Mouse (Mus musculus) monocyte, adult 5-6 weeks (primary cell): ENCODE data around the gene Psmd4. TPM values are rescaled to one million over a fixed set of nuclear protein-coding genes. Genes with fewer than 3 reads are reported as not detected.

Source experiments
- ATAC-seq: fragments of 153-309, 156-312 bp; replicated peaks from 2 replicates; pipeline ENCODE4 v1.8.0; 2017; ENCODE audit warnings: mild to moderate bottlenecking; ENCODE audit not compliant: low TSS enrichment, insufficient number of reproducible peaks, severe bottlenecking, poor library complexity, low FRiP score
- total RNA-seq: library from RNA; stranded (forward); fragments of 200-1000, 200-491, 200-594 nt; gene quantifications from 3 replicates; pipeline ENCODE4 v1.2.3, GENCODE M21; 2017

Gene Psmd4
- total RNA-seq, 1 experiment from 2014 or later, result 282 TPM

- no peak for ATAC-seq
These were observed 54.8 kb downstream of the Psmd4 start for GRCm38 (mm10) chr3:94987578-94987977.

- ATAC-seq, result no peak
These were observed 56.9 kb downstream of the Psmd4 start for GRCm38 (mm10) chr3:94985513-94985912.

GRCm38 (mm10) chr3:94984312-94984711 lies 58.1 kb downstream of the Psmd4 start:
- no peak for ATAC-seq

Other genes starting within 250 kb of the Psmd4 start
- 14.4 to 29.8 TPM (median 15.6 TPM) in 3 replicates for gene Pogz, start 205.0 kb downstream of the Psmd4 start, total RNA-seq
- 162 to 242 TPM (median 193 TPM) in 3 replicates for gene Psmb4, start 155.7 kb downstream of the Psmd4 start, total RNA-seq
- gene Selenbp1, start 109.6 kb downstream of the Psmd4 start, total RNA-seq, result 8.9 to 16.0 TPM (median 14.1 TPM) in 3 replicates
- gene Rfx5, start 88.5 kb downstream of the Psmd4 start, total RNA-seq, result 13.9 to 19.6 TPM (median 17.9 TPM) in 3 replicates
- 25.2 to 29.9 TPM (median 27.2 TPM) in 3 replicates for gene Pi4kb, start 67.9 kb downstream of the Psmd4 start, total RNA-seq
- 17.3 to 33.2 TPM (median 29.2 TPM) in 3 replicates for gene Zfp687, start 27.2 kb downstream of the Psmd4 start, total RNA-seq
- gene Pip5k1a, start 64.3 kb upstream of the Psmd4 start, total RNA-seq, result 12.2 to 29.3 TPM (median 16.7 TPM) in 3 replicates
- gene Vps72, start 68.4 kb upstream of the Psmd4 start, total RNA-seq, result 43.2 to 86.5 TPM (median 55.3 TPM) in 3 replicates
- not detected in 3 replicates for gene Tmod4, start 81.9 kb upstream of the Psmd4 start, total RNA-seq
- gene Scnm1, start 91.4 kb upstream of the Psmd4 start, total RNA-seq, result 65.3 to 128 TPM (median 82.5 TPM) in 3 replicates
- gene Lysmd1, start 91.5 kb upstream of the Psmd4 start, total RNA-seq, result 4.1 to 5.9 TPM (median 5.7 TPM) in 3 replicates
- 63.2 to 73.9 TPM (median 73.1 TPM) in 3 replicates for gene Tnfaip8l2, start 99.7 kb upstream of the Psmd4 start, total RNA-seq
- not detected in 3 replicates for gene Sema6c, start 117.8 kb upstream of the Psmd4 start, total RNA-seq
- 87.0 to 129 TPM (median 91.1 TPM) in 3 replicates for gene Gabpb2, start 175.3 kb upstream of the Psmd4 start, total RNA-seq
- 122 to 191 TPM (median 182 TPM) in 3 replicates for gene Cdc42se1, start 186.1 kb upstream of the Psmd4 start, total RNA-seq
- gene Mllt11, start 189.6 kb upstream of the Psmd4 start, total RNA-seq, result 6.2 to 18.2 TPM (median 9.1 TPM) in 3 replicates
- gene Gm128, start 199.0 kb upstream of the Psmd4 start, total RNA-seq, result not detected in 3 replicates
- gene Bnipl, start 208.6 kb upstream of the Psmd4 start, total RNA-seq, result not detected in 3 replicates
- gene Mindy1, start 238.7 kb upstream of the Psmd4 start, total RNA-seq, result 21.6 to 32.4 TPM (median 30.4 TPM) in 3 replicates
- 8.1 to 16.9 TPM (median 8.6 TPM) in 3 replicates for gene Prune1, start 239.5 kb upstream of the Psmd4 start, total RNA-seq